Mouse (Mus musculus) embryonic stem cell, embryonic (primary cell): ENCODE results near the gene Hoga1.

ENCODE experiments used
- CTCF ChIA-PET, 4 experiments: fragments of 300-600 bp in 2 of 4; fragments of 350-600 bp in 2 of 4; sonication (Branson Sonifier 250); formaldehyde crosslinking; loops; one replicate each; lab custom pipeline; 2022; ENCODE audit warnings: inconsistent platforms in 2 of 4; lab: Charles Lee
- POLR2A ChIA-PET, 4 experiments: fragments of 300-600 bp in 2 of 4; fragments of 350-600 bp in 2 of 4; sonication (Branson Sonifier 250); formaldehyde crosslinking; loops; one replicate each; lab custom pipeline; 2022; ENCODE audit warnings: antibody characterized with exemption in 4 of 4, inconsistent platforms in 1 of 4; lab: Charles Lee

The Hoga1 gene

GRCm38 (mm10) chr19:42036357-42036756, 9.1 kb upstream of the Hoga1 start:
- ChIA-PET CTCF (interaction anchor here (0.5 to 3.4 kb wide), 33 partner anchors 9 to 601 kb away, joined by 3 to 57 read pairs (median 6); partner anchors contain the start of gene Hoga1 (in 4 of the 4)), POLR2A (interaction anchor here in 2 of 4 experiments (0.6 to 3.4 kb wide), 12 partner anchors 9 to 285 kb away, joined by 3 to 36 read pairs (median 4); partner anchors contain the start of gene Hoga1 (in 2 of the 2))

GRCm38 (mm10) chr19:42037167-42037702, 8.2 kb upstream of the Hoga1 start:
- CTCF ChIA-PET: interaction anchor here in 2 of 4 experiments (1.7 to 3.0 kb wide), 3 partner anchors 11 to 115 kb away, joined by 7 to 12 read pairs (median 8); no protein-coding TSS in a partner anchor
- POLR2A ChIA-PET: interaction anchor here in 1 of 4 experiments (0.5 to 1.5 kb wide), 5 partner anchors 10 to 93 kb away, joined by 3 to 4 read pairs (median 3); no protein-coding TSS in a partner anchor

GRCm38 (mm10) chr19:42038310-42038709, 7.1 kb upstream of the Hoga1 start:
- CTCF ChIA-PET: interaction anchor here in 3 of 4 experiments (0.7 to 1.8 kb wide), 3 partner anchors 11 to 114 kb away, joined by 3 to 8 read pairs (median 7); no protein-coding TSS in a partner anchor
- POLR2A ChIA-PET: interaction anchor here in 2 of 4 experiments (0.8 to 1.5 kb wide), 6 partner anchors 9 to 106 kb away, joined by 3 to 4 read pairs (median 3); no protein-coding TSS in a partner anchor

GRCm38 (mm10) chr19:42043988-42044387, 1.4 kb upstream of the Hoga1 start:
- ChIA-PET CTCF (interaction anchor here in 2 of 4 experiments (1.9 to 2.4 kb wide), 2 partner anchors 9 to 122 kb away, joined by 12 to 20 read pairs; partner anchors contain the start of gene Ankrd2 (in 1 of the 2)), POLR2A (interaction anchor here in 1 of 4 experiments (1.3 to 2.4 kb wide), 5 partner anchors 9 to 126 kb away, joined by 4 to 9 read pairs (median 5); partner anchors contain the start of genes Ankrd2 and Avpi1)

- POLR2A ChIA-PET: no interaction called here
- CTCF ChIA-PET: interaction anchor here in 3 of 4 experiments (0.5 to 1.2 kb wide), 3 partner anchors 15 to 94 kb away, joined by 3 to 4 read pairs (median 3); partner anchors contain the start of gene Ankrd2 (in 1 of the 3)
These were observed 4.8 kb downstream of the Hoga1 start for GRCm38 (mm10) chr19:42050251-42050650.

GRCm38 (mm10) chr19:42051351-42051750, 5.9 kb downstream of the Hoga1 start:
- ChIA-PET POLR2A (interaction anchor here in 3 of 4 experiments (0.6 to 1.5 kb wide), 10 partner anchors 19 to 159 kb away, joined by 3 to 6 read pairs (median 3); no protein-coding TSS in a partner anchor), CTCF (interaction anchor here in 3 of 4 experiments (0.8 to 1.8 kb wide), 7 partner anchors 16 to 115 kb away, joined by 3 to 11 read pairs (median 3); partner anchors contain the start of gene Ankrd2 (in 2 of the 3))

- POLR2A ChIA-PET: interaction anchor here in 3 of 4 experiments (1.0 to 1.5 kb wide), 9 partner anchors 17 to 119 kb away, joined by 3 to 6 read pairs (median 3); partner anchors contain the start of genes Ankrd2 (in 1 of the 3) and Avpi1 (in 1 of the 3)
- CTCF ChIA-PET: interaction anchor here in 2 of 4 experiments (1.2 to 1.8 kb wide), 4 partner anchors 17 to 114 kb away, joined by 3 to 11 read pairs (median 8); partner anchors contain the start of gene Ankrd2 (in 1 of the 2)
These were observed 6.5 kb downstream of the Hoga1 start, which contains the start of gene 4933411K16Rik for GRCm38 (mm10) chr19:42051948-42052347. Gene 4933411K16Rik (plus strand): TSS chr19:42052248.

- POLR2A ChIA-PET: interaction anchor here in 1 of 4 experiments (1.3 kb wide), 1 partner anchor 116 kb away, joined by 3 read pairs; no protein-coding TSS in a partner anchor
These were observed 8.8 kb downstream of the Hoga1 start for GRCm38 (mm10) chr19:42054255-42054654.

GRCm38 (mm10) chr19:42055881-42056280, 10.5 kb downstream of the Hoga1 start:
- ChIA-PET CTCF (interaction anchor here in 1 of 4 experiments (0.7 to 1.0 kb wide), 2 partner anchors 20 to 96 kb away, joined by 4 to 5 read pairs; partner anchors contain the start of gene Ankrd2), POLR2A (interaction anchor here in 1 of 4 experiments (0.8 to 1.1 kb wide), 2 partner anchors 13 to 74 kb away, joined by 3 to 5 read pairs; no protein-coding TSS in a partner anchor)

More at GRCm38 (mm10) chr19:42054255-42054654, 8.8 kb downstream of the Hoga1 start:
- CTCF ChIA-PET: interaction anchor here in 2 of 4 experiments (0.6 to 1.5 kb wide), 2 partner anchors 9 to 25 kb away, joined by 3 to 4 read pairs; partner anchors contain the start of gene Hoga1 (in 1 of the 2)

GRCm38 (mm10) chr19:42056719-42057409, 11.5 kb downstream of the Hoga1 start:
- ChIA-PET CTCF (interaction anchor here in 3 of 4 experiments (0.5 to 1.2 kb wide), 4 partner anchors 11 to 88 kb away, joined by 3 read pairs; partner anchors contain the start of genes Hoga1 (in 1 of the 3) and Pi4k2a (in 1 of the 3)), POLR2A (interaction anchor here in 2 of 4 experiments (1.0 to 1.7 kb wide), 3 partner anchors 11 to 23 kb away, joined by 3 to 9 read pairs (median 3); partner anchors contain the start of gene Hoga1 (in 2 of the 2))

- ChIA-PET POLR2A (interaction anchor here in 3 of 4 experiments (0.6 to 1.7 kb wide), 12 partner anchors 10 to 116 kb away, joined by 3 to 9 read pairs (median 3); partner anchors contain the start of gene Hoga1 (in 3 of the 3)), CTCF (interaction anchor here (0.5 to 1.4 kb wide), 10 partner anchors 11 to 393 kb away, joined by 3 to 5 read pairs (median 4); partner anchors contain the start of gene Hoga1 (in 1 of the 4))
These were observed 13.0 kb downstream of the Hoga1 start for GRCm38 (mm10) chr19:42058426-42058825.

- ChIA-PET CTCF (interaction anchor here in 2 of 4 experiments (0.6 to 1.0 kb wide), 3 partner anchors 10 to 1224 kb away, joined by 3 read pairs; partner anchors contain the start of gene Ankrd2 (in 1 of the 2)), POLR2A (interaction anchor here in 2 of 4 experiments (0.8 to 1.0 kb wide), 4 partner anchors 10 to 16 kb away, joined by 3 read pairs; partner anchors contain the start of gene Hoga1 (in 1 of the 2))
These were observed 16.0 kb downstream of the Hoga1 start for GRCm38 (mm10) chr19:42061443-42061842.

- ChIA-PET POLR2A (interaction anchor here in 3 of 4 experiments (0.6 to 5.0 kb wide), 24 partner anchors 10 to 341 kb away, joined by 3 to 30 read pairs (median 4); partner anchors contain the start of genes Pi4k2a (in 3 of the 3), Avpi1 (in 2 of the 3), Hoga1 (in 2 of the 3) and Ankrd2 (in 1 of the 3)), CTCF (interaction anchor here (0.6 to 2.1 kb wide), 26 partner anchors 10 to 446 kb away, joined by 3 to 10 read pairs (median 4); partner anchors contain the start of genes Ankrd2 (in 3 of the 4), Hoga1 (in 3 of the 4) and Pi4k2a (in 1 of the 4))
These were observed 23.2 kb downstream of the Hoga1 start for GRCm38 (mm10) chr19:42068441-42069240.

GRCm38 (mm10) chr19:42069241-42069525, 23.8 kb downstream of the Hoga1 start:
- CTCF ChIA-PET: interaction anchor here (0.6 to 2.1 kb wide), 26 partner anchors 10 to 446 kb away, joined by 3 to 10 read pairs (median 4); partner anchors contain the start of genes Ankrd2 (in 3 of the 4), Hoga1 (in 3 of the 4) and Pi4k2a (in 1 of the 4)
- POLR2A ChIA-PET: interaction anchor here in 3 of 4 experiments (0.6 to 5.0 kb wide), 25 partner anchors 9 to 341 kb away, joined by 3 to 30 read pairs (median 4); partner anchors contain the start of genes Pi4k2a (in 3 of the 3), Hoga1 (in 2 of the 3), Ankrd2 (in 1 of the 3) and Avpi1 (in 1 of the 3)

GRCm38 (mm10) chr19:42071221-42071620, 25.8 kb downstream of the Hoga1 start:
- ChIA-PET POLR2A (interaction anchor here (0.5 to 5.0 kb wide), 22 partner anchors 9 to 809 kb away, joined by 3 to 30 read pairs (median 4); partner anchors contain the start of genes Pi4k2a (in 3 of the 4), Hoga1 (in 2 of the 4) and Ankrd2 (in 1 of the 4)), CTCF (interaction anchor here (0.5 to 3.2 kb wide), 27 partner anchors 9 to 725 kb away, joined by 3 to 12 read pairs (median 3); partner anchors contain the start of genes Pi4k2a (in 2 of the 4), Ankrd2 (in 1 of the 4) and Hoga1 (in 1 of the 4))
